Mouse (Mus musculus): ENCODE results near the gene Nrxn3. TPM values are rescaled to one million over a fixed set of nuclear protein-coding genes. Genes with fewer than 3 reads are reported as not detected.

Gene Nrxn3
- polyA plus RNA-seq, 1 experiment from 2014 or later, result 6.9 TPM

DNA sequence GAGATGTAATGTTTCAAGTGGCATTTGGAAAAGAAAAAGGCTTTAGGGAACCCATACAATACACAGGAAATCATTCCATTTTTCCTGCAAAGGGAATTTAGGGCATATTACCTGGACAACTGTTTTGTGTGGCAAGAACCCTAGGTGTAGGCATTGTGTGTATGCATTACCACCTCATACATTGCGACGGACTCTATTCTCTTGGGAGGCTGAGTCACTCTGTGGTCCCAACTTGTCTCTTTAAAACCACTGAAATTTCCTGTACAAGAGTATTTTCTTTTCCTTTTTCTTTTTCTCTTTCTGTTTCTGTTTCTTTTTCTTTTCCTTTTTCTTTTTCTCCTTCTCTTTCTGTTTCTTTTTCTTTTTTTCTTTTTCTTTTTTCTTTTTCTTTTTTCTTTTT is 1042.5 kb downstream of the Nrxn3 start:
- Histone ChIP-seq H3K4me1 (peaks cover 11% of the 10 kb centered on the region), H3K36me3 (replicated peaks) (no peaks in the 10 kb centered on the region), H3K27ac (no peak overlapping the region), H3K4me3 (no peak overlapping the region), H3K27me3 (ENCODE audit: poor library complexity, severe bottlenecking) (peaks cover 57% of the 10 kb centered on the region), H3K9me3 (no peaks in the 10 kb centered on the region)
- 51% methylated on average over 2 of the region's 2 CpGs for WGBS
- no peak for DNase-seq (ENCODE audit: extremely low spot score, low spot score)

DNA sequence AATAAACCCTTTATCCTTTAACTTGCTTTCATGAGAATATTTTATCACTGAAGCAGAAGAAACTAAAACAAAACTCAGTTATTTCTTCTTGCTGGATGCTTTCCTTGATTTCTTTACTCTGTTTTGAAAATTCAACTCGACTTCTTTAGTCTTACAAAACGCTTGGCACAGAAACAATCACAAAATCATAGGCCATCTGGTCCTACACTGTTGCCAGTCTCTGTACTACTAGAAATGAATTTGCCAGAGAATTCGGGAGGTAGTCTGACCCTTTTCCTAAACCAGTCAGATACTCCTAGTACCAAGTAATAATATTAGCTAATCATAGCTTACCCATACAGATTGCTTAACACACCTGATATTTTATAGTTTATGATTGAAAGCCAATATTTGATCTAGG is 1066.1 kb downstream of the Nrxn3 start:
- 87% methylated on average over 3 of the region's 3 CpGs for WGBS
- H3K27ac ChIP-seq, result no peak overlapping the region
- H3K4me3 ChIP-seq, result no peak overlapping the region
- no peaks in the 10 kb centered on the region for H3K36me3 ChIP-seq (replicated peaks)
- no peaks in the 10 kb centered on the region for H3K4me1 ChIP-seq
- no peaks in the 10 kb centered on the region for H3K27me3 ChIP-seq (ENCODE audit: poor library complexity, severe bottlenecking)
- DNase-seq (ENCODE audit: extremely low spot score, low spot score), result no peak
- H3K9me3 ChIP-seq, result no peaks in the 10 kb centered on the region

DNA sequence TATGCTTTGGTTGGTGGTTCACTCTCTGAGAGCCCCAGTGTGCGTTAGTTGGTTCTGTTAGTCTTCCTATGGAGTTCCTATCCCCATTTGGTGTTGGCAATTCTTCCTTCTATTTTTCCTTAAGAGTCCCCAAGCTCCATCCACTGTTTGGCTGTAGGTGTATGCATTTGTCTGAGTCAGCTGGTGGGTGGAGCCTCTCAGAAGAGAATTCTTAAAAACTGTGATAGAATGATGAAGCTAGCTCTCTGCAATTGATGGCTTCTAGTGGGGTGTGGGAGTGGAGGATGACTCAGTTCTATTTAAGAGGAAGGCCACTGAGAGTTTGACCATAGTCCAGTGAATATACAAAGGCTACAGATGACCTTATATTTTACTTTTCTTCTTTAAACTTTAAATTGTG is 1067.3 kb downstream of the Nrxn3 start:
- no peaks in the 10 kb centered on the region for H3K36me3 ChIP-seq (replicated peaks)
- no peak overlapping the region for H3K4me3 ChIP-seq
- H3K9me3 ChIP-seq, result no peaks in the 10 kb centered on the region
- DNase-seq (ENCODE audit: extremely low spot score, low spot score), result no peak
- WGBS, result 85% methylated on average over 1 of the region's 1 CpGs
- H3K27me3 ChIP-seq (ENCODE audit: poor library complexity, severe bottlenecking), result no peaks in the 10 kb centered on the region
- H3K4me1 ChIP-seq, result no peaks in the 10 kb centered on the region
- no peak overlapping the region for H3K27ac ChIP-seq

DNA sequence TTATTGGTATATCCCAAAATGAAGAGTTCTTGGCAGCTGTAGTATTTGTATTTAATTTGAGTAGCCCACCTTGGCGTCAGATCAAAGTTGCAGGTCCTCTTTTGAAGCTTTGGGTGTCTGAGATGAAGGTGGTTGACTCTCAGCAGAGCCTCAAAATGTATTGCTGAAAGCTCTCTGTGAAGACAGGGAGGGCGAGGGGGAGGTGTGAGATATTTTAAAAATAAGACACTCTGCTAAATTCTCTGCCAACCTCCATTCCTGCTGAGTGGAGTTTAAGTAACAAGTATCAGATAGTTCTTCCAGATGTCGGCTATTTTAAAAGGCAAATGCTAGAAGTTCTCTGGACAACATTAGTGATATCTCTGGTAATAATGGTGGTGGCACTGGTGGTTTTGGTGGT is 1069.2 kb downstream of the Nrxn3 start:
- Histone ChIP-seq H3K9me3 (no peaks in the 10 kb centered on the region), H3K36me3 (replicated peaks) (no peaks in the 10 kb centered on the region), H3K27ac (no peak overlapping the region), H3K4me3 (no peak overlapping the region), H3K4me1 (no peaks in the 10 kb centered on the region), H3K27me3 (ENCODE audit: poor library complexity, severe bottlenecking) (no peaks in the 10 kb centered on the region)
- no peak for DNase-seq (ENCODE audit: extremely low spot score, low spot score)
- 85% methylated on average over 3 of the region's 3 CpGs for WGBS

DNA sequence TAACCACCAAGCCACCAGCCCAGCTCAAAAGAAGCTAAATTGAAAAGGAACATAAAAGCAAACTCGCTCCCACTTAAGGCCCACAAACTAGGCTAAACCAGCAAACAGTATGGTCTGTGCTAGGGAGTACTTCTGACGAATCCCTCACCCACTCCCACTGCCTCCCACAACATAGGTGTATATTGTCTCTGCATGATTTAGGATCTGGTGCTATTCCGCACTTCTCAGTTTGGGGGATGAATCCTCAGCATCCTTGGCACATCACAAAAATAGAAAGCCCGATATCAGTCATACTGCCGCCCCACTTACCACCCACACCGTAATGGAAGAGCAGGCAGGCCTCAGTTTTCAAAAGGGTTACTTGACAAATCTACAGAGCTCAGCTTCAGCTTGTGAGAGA is 1072.1 kb downstream of the Nrxn3 start:
- no peak for DNase-seq (ENCODE audit: extremely low spot score, low spot score)
- Histone ChIP-seq H3K27me3 (ENCODE audit: poor library complexity, severe bottlenecking) (no peaks in the 10 kb centered on the region), H3K9me3 (no peaks in the 10 kb centered on the region), H3K4me1 (0 out of 2 replicates have a peak, but pooled peaks cover 4% of the 10 kb centered on the region), H3K36me3 (replicated peaks) (no peaks in the 10 kb centered on the region), H3K4me3 (no peak overlapping the region), H3K27ac (no peak overlapping the region)
- WGBS, result 94% methylated on average over 6 of the region's 6 CpGs

DNA sequence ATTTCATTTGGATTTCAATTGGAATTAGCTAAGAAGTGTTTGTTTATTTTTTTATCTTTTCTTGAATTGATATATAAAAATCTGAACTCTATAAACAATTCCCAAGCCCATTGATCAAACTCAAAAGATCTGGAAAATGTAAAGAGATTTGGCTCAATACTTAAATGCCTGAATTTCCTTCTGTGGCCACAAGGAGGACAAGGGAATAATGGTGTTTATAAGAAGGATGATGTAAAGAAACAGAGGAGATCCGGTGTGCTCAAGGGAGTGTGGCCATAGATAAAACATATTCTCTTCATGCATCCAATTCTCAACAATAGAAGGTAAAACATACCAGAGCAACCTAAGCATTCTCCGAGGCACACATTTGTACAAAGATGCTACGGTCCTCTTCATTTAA is 1085.5 kb downstream of the Nrxn3 start:
- DNase-seq (ENCODE audit: extremely low spot score, low spot score), result no peak
- Histone ChIP-seq H3K4me3 (no peak overlapping the region), H3K27ac (no peak overlapping the region), H3K36me3 (replicated peaks) (no peaks in the 10 kb centered on the region), H3K4me1 (peaks cover 20% of the 10 kb centered on the region), H3K27me3 (ENCODE audit: poor library complexity, severe bottlenecking) (peaks cover 37% of the 10 kb centered on the region), H3K9me3 (no peaks in the 10 kb centered on the region)
- 71% methylated on average over 3 of the region's 3 CpGs for WGBS

DNA sequence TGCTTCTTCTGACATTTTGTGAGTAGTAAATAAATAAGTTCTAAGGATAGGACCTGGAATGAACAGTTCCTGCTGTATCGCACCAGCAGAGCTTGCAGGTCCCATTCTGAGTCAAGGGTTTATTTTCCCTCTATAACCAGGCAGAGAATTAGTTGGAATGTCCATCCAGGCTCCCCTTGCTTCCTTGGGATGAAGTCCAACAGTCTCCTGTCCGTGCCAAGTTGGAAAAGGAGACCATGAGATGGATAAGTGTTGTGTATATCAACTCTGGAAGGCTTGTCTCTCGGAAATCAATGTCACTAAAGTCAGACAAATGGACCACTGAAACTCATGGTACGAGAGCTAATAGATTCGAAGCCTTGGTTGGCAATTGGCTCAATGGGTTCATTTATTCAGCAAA is 1087.5 kb downstream of the Nrxn3 start:
- 88% methylated on average over 5 of the region's 5 CpGs for WGBS
- H3K27me3 ChIP-seq (ENCODE audit: poor library complexity, severe bottlenecking), result peaks cover 56% of the 10 kb centered on the region
- H3K4me3 ChIP-seq, result no peak overlapping the region
- no peak for DNase-seq (ENCODE audit: extremely low spot score, low spot score)
- H3K36me3 ChIP-seq (replicated peaks), result no peaks in the 10 kb centered on the region
- peaks cover 33% of the 10 kb centered on the region for H3K4me1 ChIP-seq
- H3K27ac ChIP-seq, result no peak overlapping the region
- H3K9me3 ChIP-seq, result no peaks in the 10 kb centered on the region

DNA sequence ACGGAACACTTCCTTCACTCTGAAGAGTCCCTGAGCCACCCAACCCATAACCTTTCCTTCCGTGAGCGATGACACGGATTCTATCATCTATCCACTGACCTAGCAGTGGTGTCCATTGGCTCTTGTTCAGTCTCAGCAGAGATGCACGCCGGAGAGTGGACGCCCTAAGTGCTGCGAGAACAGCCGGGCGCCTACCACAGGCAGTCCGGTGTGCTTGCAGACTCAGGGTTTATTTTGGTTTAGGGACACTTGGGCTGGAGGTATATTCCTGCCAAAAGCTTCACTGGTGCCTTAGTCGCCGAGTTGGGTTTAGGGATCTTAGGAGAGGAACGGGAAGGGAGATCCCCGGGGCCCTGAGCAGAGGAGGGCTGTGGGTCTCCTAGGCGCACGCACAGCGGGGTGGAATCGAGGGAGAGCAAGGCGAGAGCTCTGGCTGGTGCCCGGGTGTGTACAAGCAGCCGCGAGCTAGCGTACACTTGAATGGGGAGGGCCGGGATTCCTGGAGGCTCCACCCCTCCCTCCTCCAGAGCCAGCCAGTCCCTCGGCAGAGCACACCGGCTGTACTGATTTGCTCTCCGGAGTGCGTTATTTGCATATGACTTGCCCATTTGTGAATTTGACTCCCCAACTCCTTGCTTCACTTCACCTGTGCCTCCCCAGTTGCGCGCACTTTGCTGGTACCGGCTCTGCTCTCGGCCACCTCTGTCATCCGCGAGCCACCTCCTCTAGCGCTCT is 1089.3 kb downstream of the Nrxn3 start:
- under 1% methylated on average over 36 of the region's 36 CpGs for WGBS
- Histone ChIP-seq H3K4me1 (peaks cover 33% of the 10 kb centered on the region), H3K4me3 (peak overlapping the region; percentile 63), H3K27me3 (ENCODE audit: poor library complexity, severe bottlenecking) (peaks cover 71% of the 10 kb centered on the region), H3K9me3 (no peaks in the 10 kb centered on the region), H3K27ac (peak overlapping the region; percentile 56), H3K36me3 (replicated peaks) (no peaks in the 10 kb centered on the region)
- peak; percentile 84 for DNase-seq (ENCODE audit: extremely low spot score, low spot score)

DNA sequence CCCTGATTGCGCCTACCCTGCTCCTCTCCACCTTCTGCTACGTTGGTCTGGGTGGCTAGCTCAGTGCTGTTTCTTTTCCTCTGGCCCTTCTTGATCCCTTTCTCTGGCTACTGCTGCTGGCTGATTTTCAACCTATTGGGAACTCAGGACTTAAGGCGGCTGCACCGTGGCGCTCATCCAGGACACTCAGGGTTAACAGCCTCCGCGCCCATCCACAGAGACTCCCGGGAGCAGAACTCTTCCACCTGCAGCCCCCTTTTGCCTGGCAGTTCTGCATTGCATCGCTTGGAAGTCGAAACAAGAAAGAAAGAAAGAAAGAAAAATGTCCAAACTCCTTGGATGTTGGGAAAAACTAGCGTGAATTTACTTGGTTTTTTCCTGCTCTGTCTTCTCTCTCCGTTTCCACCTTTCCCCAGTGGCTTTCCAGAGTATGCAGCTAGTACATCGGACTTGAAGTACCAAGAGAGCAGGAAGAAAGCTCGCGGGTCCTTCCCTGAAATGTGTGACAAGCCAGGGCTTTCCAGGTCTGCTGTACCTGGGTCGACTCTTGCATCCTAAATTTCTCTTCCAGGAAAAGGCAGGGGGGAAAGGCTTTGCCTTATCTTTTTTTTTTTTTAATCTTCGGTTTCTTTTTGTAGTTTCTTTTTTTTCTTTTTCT is 1090.0 kb downstream of the Nrxn3 start:
- Histone ChIP-seq H3K36me3 (replicated peaks) (no peaks in the 10 kb centered on the region), H3K9me3 (no peaks in the 10 kb centered on the region), H3K4me1 (peaks cover 33% of the 10 kb centered on the region), H3K4me3 (peak overlapping the region; percentile 63), H3K27ac (0 out of 2 replicates have a peak overlapping the region, but pooled peaks have one; percentile 36), H3K27me3 (ENCODE audit: poor library complexity, severe bottlenecking) (peaks cover 78% of the 10 kb centered on the region)
- DNase-seq (ENCODE audit: extremely low spot score, low spot score), result no peak
- under 1% methylated on average over 17 of the region's 17 CpGs for WGBS

DNA sequence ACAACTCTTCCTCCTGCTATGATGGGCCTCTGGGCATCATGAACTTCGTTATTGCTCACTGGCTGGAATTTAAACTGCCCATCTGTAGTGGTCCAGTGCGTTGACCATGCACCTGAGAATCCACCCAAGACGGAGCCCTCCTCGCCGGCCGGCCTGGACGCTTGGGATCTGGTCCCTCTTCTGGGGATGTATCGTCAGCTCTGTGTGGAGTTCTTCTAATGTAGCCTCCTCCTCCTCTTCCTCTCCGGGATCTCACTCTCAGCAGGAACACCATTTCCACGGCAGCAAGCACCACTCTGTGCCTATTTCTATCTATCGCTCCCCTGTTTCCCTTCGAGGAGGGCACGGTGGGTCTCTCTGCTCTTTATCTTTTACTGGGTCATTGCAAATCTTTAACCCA is 1090.6 kb downstream of the Nrxn3 start:
- Histone ChIP-seq H3K36me3 (replicated peaks) (no peaks in the 10 kb centered on the region), H3K4me1 (peaks cover 33% of the 10 kb centered on the region), H3K4me3 (peak overlapping the region; percentile 63; the same call in 1 of the 2 replicates), H3K27ac (no peak overlapping the region), H3K27me3 (ENCODE audit: poor library complexity, severe bottlenecking) (peaks cover 84% of the 10 kb centered on the region), H3K9me3 (no peaks in the 10 kb centered on the region)
- 8% methylated on average over 13 of the region's 13 CpGs for WGBS
- no peak for DNase-seq (ENCODE audit: extremely low spot score, low spot score)

DNA sequence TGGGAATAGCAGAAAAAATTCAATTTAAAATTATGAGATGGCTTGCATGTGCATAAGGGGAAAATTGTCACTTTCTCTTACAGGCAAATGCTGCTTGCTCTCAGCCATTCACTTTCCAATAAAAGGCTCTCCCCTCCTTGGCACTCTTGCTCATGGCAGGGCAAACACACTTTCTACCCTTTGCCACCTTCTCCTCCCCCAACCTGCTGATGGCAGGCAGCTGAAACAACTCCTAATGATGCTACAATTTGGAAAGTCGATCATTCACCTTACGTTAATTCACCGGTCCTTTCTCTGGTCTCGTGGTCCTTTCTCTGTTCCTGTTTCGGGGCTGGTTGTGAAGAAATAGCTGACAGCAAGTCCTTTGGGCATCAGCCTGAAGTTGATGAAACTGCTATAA is 1091.0 kb downstream of the Nrxn3 start:
- no peak overlapping the region for H3K27ac ChIP-seq
- H3K36me3 ChIP-seq (replicated peaks), result no peaks in the 10 kb centered on the region
- H3K4me1 ChIP-seq, result peaks cover 33% of the 10 kb centered on the region
- DNase-seq (ENCODE audit: extremely low spot score, low spot score), result no peak
- WGBS, result 73% methylated on average over 5 of the region's 5 CpGs
- peaks cover 84% of the 10 kb centered on the region for H3K27me3 ChIP-seq (ENCODE audit: poor library complexity, severe bottlenecking)
- H3K9me3 ChIP-seq, result no peaks in the 10 kb centered on the region
- peak overlapping the region; percentile 63; the same call in 1 of the 2 replicates for H3K4me3 ChIP-seq

DNA sequence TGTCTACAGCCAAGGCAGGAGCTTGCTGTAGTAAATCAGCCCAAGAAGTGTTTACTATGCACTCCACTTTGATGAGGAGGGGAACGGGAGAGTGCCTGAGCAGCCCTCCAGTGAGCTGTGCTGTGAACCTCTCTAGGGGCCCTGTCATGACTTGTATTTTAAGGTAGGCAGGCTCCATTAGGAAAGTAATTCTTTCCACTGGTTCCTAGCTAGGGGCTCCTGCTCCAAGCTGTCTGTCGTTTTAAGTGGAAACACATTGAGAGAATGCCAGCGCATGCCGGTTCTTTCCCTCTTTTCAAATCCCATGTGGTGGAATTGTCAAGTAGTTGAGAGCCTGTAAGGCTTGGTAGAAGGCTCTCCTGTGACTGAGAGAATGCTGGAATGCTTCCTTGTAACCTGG is 1091.9 kb downstream of the Nrxn3 start:
- Histone ChIP-seq H3K4me1 (peaks cover 33% of the 10 kb centered on the region), H3K27ac (no peak overlapping the region), H3K36me3 (replicated peaks) (no peaks in the 10 kb centered on the region), H3K27me3 (ENCODE audit: poor library complexity, severe bottlenecking) (peaks cover 77% of the 10 kb centered on the region), H3K4me3 (no peak overlapping the region), H3K9me3 (no peaks in the 10 kb centered on the region)
- no peak for DNase-seq (ENCODE audit: extremely low spot score, low spot score)
- WGBS, result 51% methylated on average over 4 of the region's 4 CpGs

DNA sequence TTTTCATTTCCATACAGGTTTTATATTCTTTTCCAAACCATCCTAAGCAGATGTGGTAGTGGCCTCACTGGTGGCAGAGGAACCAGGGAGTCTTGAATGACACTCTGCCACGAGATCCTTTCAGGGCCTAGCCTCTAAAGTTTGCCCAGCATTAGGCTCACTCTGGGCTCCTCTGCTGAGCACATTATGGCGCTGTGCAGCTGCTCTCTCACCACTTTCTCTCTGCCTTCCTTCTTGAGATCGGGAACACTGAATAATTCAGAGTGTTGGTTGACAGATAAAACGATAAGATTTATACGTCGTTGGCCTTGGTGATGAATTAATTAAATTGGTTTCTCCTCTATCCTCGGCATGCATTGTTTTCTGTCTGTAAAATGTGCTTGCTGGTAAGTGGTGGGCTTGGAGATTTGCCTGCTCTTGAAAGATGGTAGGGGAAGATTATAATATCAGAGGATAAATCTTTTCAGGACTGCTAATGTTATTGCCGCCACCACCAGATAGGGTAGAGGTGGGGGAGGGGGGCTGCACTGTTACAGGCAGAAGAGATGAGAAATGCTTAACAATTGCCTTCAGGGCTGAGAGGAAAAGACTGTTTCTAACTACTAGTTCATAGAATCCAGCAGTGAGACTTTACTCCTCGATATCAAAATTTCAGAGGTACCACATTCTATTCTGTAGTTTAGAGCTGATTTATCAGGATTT is 1094.5 kb downstream of the Nrxn3 start:
- DNase-seq (ENCODE audit: extremely low spot score, low spot score), result no peak
- 81% methylated on average over 9 of the region's 9 CpGs for whole genome bisulfite sequencing

More for the DNA sequence above, 1094.5 kb downstream of the Nrxn3 start:
- Histone ChIP-seq H3K9me3 (no peaks in the 10 kb centered on the region), H3K27ac (no peak overlapping the region), H3K4me3 (no peak overlapping the region), H3K27me3 (ENCODE audit: poor library complexity, severe bottlenecking) (peaks cover 56% of the 10 kb centered on the region), H3K4me1 (peaks cover 29% of the 10 kb centered on the region), H3K36me3 (replicated peaks) (no peaks in the 10 kb centered on the region)

Data from forebrain, embryonic 10.5 days (tissue).